Mouse (Mus musculus) layer of hippocampus, adult 8-10 months (tissue): ENCODE data around the gene Ankrd44. TPM values are rescaled to one million over a fixed set of nuclear protein-coding genes. Genes with fewer than 3 reads are reported as not detected.

ENCODE experiments used
- DNase-seq, 2 experiments: peaks; one replicate each; pipeline ENCODE4 v3.0.0; 2022; ENCODE audit warnings: low spot score in 2 of 2
- total RNA-seq, 4 experiments: library from RNA; stranded (reverse); gene quantifications; 2 replicates each; pipeline ENCODE4 v1.2.4; 2022

Gene Ankrd44
- total RNA-seq, 4 experiments from 2014 or later = 11.5 to 27.2 (median 18.7) TPM

- DNase-seq = no peak
Observed at GRCm38 (mm10) chr1:54765632-54766238, 160.5 kb downstream of the Ankrd44 start.

DNA sequence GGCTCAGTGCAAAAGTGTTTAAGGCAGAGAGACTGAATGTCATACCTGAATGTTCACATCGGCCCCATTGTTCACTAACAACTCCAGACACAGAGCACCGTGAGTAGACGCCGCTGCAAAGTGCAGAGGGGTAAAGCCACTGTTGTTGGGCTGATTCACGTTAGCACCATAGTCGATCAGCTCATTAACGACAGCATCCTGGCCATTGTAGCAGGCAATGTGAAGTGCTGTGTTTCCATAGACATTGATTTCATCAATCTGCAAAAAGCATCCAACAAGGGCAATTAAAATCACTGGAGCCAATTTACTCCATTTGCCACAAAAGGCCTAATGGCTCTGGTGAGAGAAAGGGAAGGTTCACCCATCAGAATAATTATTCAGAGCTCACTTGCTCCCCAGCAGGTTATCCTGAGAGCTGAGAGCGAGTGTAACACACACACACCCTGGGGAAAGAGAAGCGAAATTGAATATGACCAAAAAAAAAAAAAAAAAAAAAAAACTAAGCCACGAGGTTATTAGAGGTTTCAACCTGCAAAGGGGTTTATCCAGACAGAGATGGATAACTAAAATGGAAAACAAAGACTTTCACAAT, 163.9 kb downstream of the Ankrd44 start:
- DNase-seq = no peak

- no peak for DNase-seq
Observed at GRCm38 (mm10) chr1:54759841-54760240, 166.3 kb downstream of the Ankrd44 start.

DNA sequence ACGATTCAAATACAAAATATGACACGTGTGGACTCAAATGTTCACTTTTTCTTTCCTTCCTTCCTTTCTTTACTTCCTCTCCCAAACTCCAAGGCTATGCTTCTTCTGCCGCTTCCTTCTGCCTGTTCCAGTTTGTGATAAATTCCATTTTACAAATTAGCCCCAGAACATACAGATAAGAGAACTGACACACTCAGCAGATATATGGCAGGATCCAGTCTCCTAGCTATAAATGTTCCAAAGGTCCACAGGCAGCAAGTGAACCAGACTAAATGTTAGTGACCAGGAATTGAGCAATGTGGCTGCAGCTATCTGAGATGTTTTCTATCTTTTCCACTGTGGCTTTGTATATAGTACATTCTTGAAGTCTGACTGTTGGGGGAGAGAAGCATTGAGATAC, 168.9 kb downstream of the Ankrd44 start:
- DNase-seq = no peak

- DNase-seq = no peak
Observed at GRCm38 (mm10) chr1:54755690-54756365, 170.4 kb downstream of the Ankrd44 start.

DNA sequence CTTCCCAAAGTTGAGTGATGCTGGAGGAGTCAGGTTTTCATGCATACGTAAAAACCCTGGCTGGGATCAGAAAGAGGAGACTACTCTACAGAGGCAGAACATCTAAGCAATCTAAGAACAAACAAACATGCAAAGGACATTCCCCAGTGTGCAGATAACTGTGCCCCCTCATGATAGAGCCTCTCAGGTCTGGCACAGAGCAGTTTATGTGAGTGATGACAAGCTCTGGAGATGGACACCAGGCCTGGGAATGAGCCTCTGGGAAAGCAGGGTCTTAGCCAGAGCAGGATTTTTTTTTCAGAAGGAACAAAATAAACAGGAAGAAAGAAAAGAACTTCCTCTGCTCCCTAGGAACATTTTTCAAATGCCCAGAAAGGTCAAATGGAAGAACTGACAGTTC, 176.2 kb downstream of the Ankrd44 start:
- no peak for DNase-seq

DNA sequence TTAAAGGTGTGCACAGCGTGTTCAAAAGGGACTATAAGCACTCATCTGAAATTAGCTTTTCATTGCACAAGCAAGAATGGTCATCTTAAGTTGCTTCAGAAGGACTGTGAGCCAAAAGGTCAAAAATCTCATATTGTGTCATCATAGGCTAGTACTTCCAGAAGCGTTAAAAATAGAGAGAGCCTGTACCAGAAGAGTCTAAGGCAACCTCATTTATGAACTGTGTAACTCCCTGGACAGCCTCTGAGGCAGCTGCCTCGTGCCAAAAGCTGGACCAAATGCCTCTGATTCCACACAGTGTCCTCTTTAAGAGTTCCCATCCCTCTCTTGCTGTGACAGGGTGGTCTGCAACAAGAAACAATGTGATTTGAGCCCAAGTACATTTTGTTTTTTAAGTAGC, 176.7 kb downstream of the Ankrd44 start:
- DNase-seq = no peak

DNA sequence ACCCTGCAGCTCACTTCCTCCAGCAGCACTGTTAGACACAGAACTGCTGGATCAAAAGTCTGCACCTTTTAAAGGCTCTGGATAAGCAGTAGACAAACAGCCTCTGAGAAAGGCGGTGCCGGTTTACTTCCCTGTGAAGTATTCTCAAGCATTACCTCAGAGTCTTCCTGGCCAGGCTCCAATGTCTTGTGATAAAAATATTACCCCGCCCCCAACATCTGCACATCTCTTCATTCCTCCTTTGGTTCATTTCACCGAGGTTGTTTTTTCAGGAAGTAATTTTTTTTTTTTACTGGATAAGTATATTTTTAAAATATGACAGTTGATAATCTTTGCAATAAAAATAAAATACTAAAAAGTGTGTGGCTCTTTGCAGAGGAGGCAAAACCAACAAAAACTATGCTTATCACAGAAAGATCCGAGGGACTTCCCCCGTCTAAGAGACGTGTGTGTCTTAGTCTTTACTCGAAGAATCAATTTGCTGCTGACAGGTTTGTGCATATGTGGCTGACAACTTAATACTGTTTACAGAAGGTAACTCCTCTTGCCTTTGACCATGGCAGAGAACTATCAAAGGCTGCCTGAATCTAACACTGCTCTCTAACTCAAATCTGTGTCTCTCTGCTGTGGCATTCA, 178.3 kb downstream of the Ankrd44 start:
- no peak for DNase-seq

DNA sequence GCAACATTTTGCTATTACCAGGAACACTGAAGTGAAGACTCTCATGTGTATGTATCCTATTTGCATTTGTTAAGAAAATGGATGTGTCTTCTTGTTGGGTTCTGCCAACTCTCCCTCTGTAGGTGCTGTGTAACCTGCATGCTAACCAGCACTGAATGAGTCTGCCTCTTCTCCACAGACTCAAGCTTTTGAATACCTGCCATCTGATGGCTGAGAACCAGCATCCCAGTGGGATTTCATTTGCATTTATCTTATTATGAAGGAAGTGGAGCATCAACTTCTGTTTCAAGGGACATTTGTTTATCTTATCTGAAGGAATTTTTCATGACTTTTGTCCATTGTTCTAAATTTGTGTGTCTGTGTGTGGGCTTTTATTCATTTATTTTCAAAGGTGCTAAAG, 180.5 kb downstream of the Ankrd44 start:
- no peak for DNase-seq

DNA sequence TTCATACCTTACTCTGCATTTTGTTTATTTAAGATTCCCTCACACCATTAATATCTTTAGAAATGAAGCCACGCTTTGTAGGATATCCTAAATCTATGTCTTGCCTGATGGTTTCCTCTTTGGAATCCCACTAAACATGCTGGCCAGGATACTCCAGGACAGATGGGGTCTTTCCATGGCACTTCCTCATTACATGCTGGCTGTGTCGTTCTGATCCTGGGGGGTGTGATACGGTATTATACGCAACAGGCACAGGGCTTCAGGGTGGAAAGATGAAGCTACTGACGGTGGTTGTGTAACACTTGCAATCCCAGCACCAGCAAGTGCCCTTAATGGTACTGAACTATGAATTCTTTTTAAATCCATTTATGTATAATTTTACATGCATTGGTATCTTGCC, 182.0 kb downstream of the Ankrd44 start:
- no peak for DNase-seq

DNA sequence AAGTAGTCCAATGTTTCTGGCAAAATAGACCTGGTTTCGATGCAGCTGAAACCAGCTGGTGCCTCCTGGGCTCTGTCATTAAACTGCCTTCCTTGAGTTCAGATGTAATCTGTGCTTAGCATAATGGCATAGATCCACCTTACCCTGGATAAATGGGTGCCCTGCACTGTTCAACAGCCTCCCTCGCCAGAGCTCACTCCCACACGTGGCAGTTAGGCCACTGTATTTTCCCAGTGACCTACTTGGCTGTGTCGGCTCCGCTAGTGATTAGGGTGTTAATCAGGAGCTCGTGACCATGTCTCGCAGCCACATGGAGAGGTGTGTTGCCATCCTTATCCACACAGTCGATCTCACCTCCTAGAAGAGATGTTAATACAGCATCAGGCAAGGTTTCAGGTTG, 183.1 kb downstream of the Ankrd44 start:
- DNase-seq = no peak

- no peak for DNase-seq
Observed at GRCm38 (mm10) chr1:54740936-54741335, 185.3 kb downstream of the Ankrd44 start.

DNA sequence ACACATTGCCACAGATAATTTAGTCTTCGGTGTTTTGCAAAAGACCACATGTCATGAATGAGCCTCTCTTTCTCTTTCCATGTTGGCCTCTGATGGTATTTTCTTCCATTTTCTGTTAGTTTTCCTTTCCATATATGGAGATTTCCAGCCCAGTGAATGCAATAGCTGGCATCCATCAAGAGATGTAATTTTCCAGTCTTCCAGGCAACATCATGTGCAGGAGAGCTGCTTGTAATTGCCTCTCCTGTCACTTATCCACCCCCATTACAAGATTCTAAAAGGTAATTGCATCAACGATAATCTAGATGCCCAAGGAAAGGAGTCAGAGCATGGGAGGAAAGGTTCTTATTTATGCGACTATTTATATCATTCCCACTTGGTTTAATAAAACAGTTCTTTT, 188.7 kb downstream of the Ankrd44 start:
- no peak for DNase-seq

GRCm38 (mm10) chr1:54734917-54735664, 191.1 kb downstream of the Ankrd44 start:
- no peak for DNase-seq

DNA sequence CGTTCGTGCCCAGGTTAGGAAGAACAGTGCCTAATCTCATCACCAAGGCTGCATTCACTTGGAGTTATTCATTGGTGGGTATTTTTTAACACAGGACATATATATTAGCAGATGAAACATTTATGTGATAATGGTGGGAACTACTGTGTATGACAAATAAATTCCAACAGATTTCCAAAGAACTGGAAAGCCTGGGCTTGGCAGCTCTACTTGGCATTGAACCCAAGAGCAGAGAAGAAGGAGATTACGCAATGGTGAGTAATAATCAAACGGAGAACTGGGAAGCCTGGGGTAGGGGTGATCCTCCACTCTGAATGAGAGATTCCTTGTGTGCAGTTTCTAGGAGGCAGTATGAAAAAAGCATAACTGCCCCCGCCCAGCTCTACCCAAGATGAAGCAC, 196.9 kb downstream of the Ankrd44 start:
- no peak for DNase-seq

DNA sequence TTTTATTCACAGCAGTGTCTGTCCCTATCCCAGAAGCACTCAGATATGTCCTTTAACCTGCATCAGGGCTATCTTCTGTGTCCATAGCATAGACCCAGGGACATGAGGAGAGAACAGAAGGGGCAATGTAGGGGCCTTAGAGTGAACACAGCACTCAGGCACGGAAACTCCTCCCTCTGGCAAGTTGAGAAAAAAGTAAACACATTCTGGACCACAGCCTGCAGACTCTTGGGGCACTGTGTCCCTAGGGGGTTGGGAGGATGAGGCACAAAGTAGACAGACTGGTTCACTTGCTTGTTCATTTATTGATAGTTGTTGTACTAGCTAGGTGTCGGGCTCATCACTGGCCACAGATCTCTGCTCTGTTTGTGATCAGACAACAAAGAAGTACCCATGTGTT, 199.6 kb downstream of the Ankrd44 start:
- no peak for DNase-seq

DNA sequence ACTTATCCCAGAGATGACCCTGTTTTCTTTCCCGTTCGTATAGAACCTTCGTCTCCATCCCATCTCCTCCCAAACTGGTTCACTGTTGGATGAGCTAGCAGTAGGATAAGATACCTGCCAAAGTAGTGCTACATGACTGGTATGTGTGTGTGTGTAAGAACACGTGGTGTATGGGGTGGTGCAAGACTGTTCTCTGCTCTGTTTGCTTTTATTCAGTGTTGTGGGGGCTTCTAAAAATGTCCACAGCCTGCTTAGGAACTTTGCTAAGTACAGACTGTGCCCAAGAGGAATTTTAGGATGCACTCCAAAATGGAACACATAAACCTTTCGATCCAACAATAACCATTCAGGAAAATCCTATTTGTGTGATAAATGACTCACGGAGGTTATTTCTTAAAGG, 209.3 kb downstream of the Ankrd44 start:
- no peak for DNase-seq

DNA sequence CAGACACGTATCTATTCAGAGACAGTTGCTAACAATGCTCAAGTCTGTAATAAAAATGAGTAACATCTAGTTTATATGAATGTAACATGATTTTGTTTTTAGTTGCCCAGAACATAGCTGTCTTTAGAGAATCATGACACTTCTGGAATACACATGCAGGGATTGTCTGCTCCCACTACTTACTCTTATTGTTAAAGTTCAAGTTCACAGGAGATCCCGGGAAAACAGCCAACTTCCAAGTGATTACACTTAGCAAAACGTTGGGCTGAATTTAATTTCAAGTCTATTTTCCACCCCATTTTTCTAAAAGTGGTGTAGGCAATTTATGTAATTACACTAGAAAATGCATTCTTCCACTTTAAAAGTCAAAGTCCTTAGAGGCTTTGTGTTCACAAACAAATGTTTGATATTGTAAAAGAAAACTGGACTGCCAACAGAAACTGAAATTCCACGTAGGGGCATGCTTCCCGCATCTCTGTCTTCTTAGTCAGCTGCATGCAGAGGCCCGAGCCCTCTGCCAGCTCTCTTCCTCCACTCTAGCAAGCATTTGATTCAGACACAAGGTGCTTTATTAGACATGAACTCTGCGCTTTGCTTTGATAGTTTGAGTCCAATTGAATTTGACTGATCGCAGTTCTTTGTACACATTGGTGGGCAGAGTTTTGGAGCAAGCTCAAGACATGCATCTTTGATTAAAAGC, 211.0 kb downstream of the Ankrd44 start:
- no peak for DNase-seq

DNA sequence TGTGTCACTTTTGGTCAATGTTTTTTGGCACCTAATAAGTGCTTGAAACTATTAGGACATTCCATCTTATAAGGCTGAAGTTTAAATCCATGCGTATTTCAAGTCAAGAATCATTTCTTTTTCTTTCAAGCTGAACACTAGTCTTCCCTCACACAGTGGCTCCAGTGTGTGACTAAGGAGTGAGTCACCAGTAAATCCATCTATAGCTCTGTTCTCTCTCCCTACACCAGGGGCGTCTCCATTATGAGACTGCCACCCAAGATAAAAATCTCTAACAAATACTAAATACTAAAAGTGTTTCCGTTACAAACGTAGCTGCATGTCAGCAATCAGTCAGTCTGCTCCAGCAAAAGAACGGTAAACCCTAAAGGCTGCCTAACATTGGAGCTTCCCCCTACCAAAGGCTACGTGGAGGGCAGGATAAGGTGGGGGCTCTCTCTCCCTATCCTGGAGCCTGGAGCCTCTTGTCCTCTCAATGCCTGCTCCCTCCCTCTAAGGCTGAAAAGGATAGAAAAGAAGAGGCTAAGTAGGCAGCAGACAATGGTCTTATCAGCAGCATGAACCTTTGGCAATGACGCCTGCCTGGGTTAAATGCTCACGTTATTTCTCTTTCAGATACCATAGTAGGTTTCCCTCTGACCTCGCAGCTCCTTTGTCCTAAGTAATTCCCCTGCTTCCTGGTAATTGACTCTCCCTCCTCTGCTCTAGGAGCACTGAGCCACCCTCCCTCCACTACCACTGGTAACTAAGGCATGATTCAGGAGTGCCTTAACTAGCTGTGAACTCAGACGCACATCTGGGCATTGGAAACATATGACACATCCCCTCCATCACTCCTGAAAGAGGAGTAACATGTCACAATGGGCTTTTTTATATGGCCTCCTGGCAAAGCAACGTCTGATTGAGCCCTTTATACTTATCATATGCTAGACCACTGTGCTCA, 212.7 kb downstream of the Ankrd44 start:
- DNase-seq = no peak

DNA sequence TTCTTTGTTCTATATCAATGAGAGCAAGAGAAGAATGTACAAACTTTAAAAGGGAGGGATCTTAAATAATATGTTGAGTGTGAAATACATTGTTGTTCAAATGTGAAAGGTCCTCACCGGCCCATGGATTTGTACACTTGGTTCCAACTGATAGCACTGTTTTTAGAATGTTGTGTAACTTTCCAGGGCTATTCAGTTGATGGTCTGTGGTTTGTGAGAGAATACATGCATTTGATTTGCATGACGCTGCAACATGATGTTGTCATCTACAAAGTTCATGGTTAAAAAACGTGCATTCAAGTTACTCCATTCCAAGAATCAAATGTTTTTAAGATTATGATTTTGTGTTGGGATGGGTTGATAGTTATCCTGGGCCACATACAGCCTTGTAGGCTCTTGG, 214.6 kb downstream of the Ankrd44 start:
- no peak for DNase-seq
